Mouse (Mus musculus): ENCODE data around the gene Pten.
"Not testable (repeated sequence)": the region's sequence is repeated elsewhere in the genome, so short reads cannot be mapped to it uniquely, and the experiment has no call there.

The Pten gene

GRCm38 (mm10) chr19:32809117-32809516, 51.8 kb downstream of the Pten start:
- no peak for DNase-seq (ENCODE audit: low spot score)

GRCm38 (mm10) chr19:32818759-32819158, 61.5 kb downstream of the Pten start:
- DNase-seq (ENCODE audit: low spot score): no peak

GRCm38 (mm10) chr19:32822959-32823358, 65.7 kb downstream of the Pten start:
- not testable (repeated sequence) for DNase-seq (ENCODE audit: low spot score)

- no peak for DNase-seq (ENCODE audit: low spot score)
Measured at GRCm38 (mm10) chr19:32826616-32827015, 69.3 kb downstream of the Pten start.

GRCm38 (mm10) chr19:32829871-32830270, 72.6 kb downstream of the Pten start:
- no peak for DNase-seq (ENCODE audit: low spot score)

GRCm38 (mm10) chr19:32831286-32831685, 74.0 kb downstream of the Pten start:
- no peak for DNase-seq (ENCODE audit: low spot score)

- DNase-seq (ENCODE audit: low spot score): no peak
Measured at GRCm38 (mm10) chr19:32840491-32840890, 83.2 kb downstream of the Pten start.

- DNase-seq (ENCODE audit: low spot score): no peak
Measured at GRCm38 (mm10) chr19:32844486-32844885, 87.2 kb downstream of the Pten start.

- no peak for DNase-seq (ENCODE audit: low spot score)
Measured at GRCm38 (mm10) chr19:32848041-32848440, 90.7 kb downstream of the Pten start.

GRCm38 (mm10) chr19:32852306-32852705, 95.0 kb downstream of the Pten start:
- no peak for DNase-seq (ENCODE audit: low spot score)

GRCm38 (mm10) chr19:32861675-32862575, 104.6 kb downstream of the Pten start:
- DNase-seq (ENCODE audit: low spot score): no peak

- no peak for DNase-seq (ENCODE audit: low spot score)
Measured at GRCm38 (mm10) chr19:32866765-32867164, 109.5 kb downstream of the Pten start.

- peak; percentile 54 for DNase-seq (ENCODE audit: low spot score)
Measured at GRCm38 (mm10) chr19:32867181-32867897, 110.0 kb downstream of the Pten start.

- DNase-seq (ENCODE audit: low spot score): no peak
Measured at GRCm38 (mm10) chr19:32868560-32868959, 111.3 kb downstream of the Pten start.

GRCm38 (mm10) chr19:32869053-32869680, 111.9 kb downstream of the Pten start:
- no peak for DNase-seq (ENCODE audit: low spot score)

GRCm38 (mm10) chr19:32873904-32874637, 116.8 kb downstream of the Pten start:
- peak; percentile 34 for DNase-seq (ENCODE audit: low spot score)

Data from embryo, embryonic 10.5 days (tissue).